Mouse (Mus musculus) gastrocnemius, postnatal 14 days (tissue): ENCODE results near the gene Vstm2b. TPM values are rescaled to one million over a fixed set of nuclear protein-coding genes. Genes with fewer than 3 reads are reported as not detected.

Experiments
- DNase-seq: peaks from one replicate; pipeline ENCODE4 v3.0.0; 2021; ENCODE audit warnings: mixed read lengths
- intact Hi-C: fragments of 180-260 bp; cut with DNase I; formaldehyde crosslinking; loops from one replicate; pipeline ENCODE4 v1.15.1; 2025; ENCODE audit warnings: low total_unique reads
- long read RNA-seq, 2 experiments: library from polyadenylated mRNA; stranded (forward); transcript quantifications; one replicate each; pipeline ENCODE4 v2.0.0; 2021
- total RNA-seq, 2 experiments: library from RNA; stranded (reverse); gene quantifications; 2 replicates each; pipeline ENCODE4 v1.2.3; 2021

Vstm2b gene
- total RNA-seq: under 1 TPM; 0.11 to 0.27 TPM
- long read RNA-seq, experiment 1: 0 reads
- long read RNA-seq, experiment 2, partial matches to known transcripts: 0 of 1 reads
- long read RNA-seq, experiment 2, other reads (novel, unspliced or antisense): 1 of 1 reads

DNA sequence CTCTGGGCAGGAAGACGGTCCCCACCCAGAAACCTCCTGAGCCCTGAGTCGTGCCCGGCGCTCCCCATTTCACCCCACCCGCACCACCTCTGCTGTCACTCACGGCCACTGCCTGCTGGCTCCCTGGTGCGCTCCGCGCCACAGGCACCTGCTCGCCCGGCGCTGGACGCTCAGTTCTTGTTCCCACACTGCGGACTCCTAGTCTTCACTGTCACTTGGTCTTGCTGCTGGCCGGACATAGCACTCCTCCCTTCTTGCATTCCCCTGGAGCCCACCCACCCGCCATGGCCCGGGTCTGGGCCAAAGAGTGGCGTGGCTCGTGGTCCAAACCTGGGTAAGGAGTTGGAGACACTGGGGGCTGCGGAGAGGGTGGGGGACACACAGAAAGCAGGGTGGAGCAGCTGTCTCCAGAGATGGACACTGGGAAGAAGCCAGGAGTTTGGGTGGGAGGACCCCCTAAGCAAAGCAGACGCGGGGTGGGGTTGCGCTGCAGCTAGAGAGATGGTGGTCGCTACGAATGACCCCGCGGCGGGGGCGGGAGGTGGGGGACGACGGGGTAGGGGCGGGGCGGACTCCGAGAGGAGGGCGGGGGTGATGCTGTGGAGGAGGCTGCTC, at the start of gene Vstm2b:
Gene Vstm2b, plus strand, starts transcription at position 233 of the 615 bp plus-strand sequence.
- intact Hi-C loops: no loop called here
- DNase-seq: no peak

- intact Hi-C loops: no loop called here
Measured at GRCm38 (mm10) chr7:40856088-40856625, 42.0 kb upstream of the Vstm2b start.

DNA sequence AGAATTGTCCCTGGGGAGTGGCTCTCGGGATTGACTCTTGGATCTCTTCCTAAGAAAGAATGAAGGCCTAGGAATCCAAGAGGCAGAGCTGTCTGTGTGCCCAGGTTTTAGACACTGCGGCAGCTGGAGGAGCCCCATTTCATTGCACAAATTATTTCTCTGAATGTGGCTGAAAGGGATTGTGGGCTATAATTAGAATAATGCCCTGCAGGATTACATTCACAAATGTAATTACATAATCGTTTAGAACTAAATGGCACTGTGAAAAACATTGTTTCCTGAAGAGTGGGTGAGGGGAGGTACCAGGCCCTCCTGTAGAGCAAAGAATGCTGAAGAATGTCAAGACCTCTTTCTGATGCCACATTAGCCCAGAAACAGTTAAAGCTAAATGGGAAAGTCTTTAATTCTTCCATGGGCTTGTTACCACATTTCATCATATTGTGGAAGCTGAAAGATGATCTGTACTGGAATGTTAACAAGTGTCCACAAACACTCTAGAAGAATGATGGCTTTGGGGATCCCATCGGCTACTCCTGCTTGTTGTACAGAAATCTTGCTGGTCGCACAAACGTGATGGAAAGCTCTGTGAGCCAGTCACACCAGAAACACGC, 24.6 kb upstream of the Vstm2b start:
- intact Hi-C loops: no loop called here
- DNase-seq: no peak

More at GRCm38 (mm10) chr7:40856088-40856625, 42.0 kb upstream of the Vstm2b start:
- no peak for DNase-seq

GRCm38 (mm10) chr7:40884855-40885489, 13.2 kb upstream of the Vstm2b start:
- DNase-seq: peak; percentile 9
- intact Hi-C loops: no loop called here

DNA sequence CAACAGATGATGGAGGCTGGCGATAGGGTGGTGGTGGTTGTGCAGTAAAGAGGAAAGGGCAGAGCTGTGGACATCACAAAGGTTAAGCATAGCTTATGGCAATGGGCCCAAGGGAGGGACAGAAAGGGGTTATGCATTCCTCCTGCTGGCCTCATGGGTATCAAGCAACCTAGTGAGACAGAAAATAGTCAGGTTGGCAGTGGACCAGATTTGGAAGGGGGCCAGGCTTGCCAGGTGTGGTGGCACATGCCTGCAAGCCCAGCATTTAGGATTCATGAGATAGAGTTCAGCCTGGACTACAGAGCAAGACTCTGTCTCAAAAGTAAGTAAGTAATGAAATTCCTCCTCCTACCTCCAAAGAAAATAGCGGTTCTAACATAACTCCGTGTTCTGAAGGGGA, 9.8 kb upstream of the Vstm2b start:
- intact Hi-C loops: no loop called here
- no peak for DNase-seq

DNA sequence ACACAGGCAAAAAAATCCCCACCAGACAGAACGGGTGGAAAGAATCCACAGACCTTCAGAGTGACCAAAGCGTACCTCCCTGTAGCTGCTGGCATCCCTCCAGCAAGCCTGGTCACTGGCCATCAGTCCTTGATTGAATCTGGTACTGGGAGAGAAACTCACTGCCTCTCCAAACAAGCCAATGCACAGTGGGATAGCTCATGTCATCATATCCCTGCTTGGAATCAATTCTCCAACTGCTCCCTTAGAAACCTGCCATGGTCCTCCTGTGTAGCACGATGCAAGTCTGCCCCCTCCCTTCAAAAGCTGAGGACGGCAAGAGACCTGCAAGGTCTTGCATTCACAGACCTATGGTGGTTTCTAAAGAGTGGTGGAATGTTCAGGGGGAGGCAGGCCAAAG, 1.2 kb upstream of the Vstm2b start:
- intact Hi-C loops: no loop called here
- DNase-seq: no peak

GRCm38 (mm10) chr7:40898711-40899375, 715 bp downstream of the Vstm2b start:
- intact Hi-C loops: no loop called here

DNA sequence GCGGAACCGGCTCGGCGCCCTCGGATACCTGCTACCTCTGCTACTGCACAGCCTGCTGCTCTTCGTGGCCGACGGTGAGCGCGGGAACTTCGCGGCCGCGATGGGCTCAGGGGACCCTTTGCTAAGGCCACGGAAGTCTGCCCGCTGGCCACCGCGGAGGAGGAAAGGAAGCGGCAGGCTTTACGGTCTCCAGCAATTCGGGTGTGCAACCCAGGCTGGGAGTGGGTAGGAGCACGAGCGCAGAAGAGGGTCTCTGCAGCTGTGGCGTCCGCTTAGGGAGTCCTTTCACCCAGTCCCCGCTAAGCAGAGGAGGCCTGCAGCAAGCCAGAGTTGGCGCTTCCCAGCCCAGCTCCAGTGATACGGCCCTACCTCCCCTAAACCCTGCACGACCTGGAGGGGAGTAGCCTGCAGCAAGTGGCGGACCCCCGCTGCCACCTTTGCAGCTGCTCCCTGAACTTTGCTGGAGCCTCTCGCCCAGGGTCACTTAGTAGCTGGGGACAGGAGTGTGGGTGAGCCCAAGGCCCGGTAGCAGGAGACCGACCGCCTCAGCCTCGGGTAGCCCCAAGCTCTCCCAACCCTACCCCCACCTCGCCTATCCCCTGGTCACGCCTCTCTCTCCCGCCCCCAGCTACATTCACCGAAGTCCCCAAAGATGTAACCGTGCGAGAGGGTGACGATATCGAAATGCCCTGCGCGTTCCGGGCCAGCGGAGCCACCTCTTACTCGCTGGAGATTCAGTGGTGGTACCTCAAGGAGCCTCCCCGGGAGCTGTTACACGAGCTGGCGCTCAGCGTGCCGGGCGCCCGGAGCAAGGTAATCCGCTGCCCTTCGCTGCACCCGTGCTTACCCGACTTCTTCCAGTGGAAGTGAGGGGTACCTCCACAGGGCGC, 1.5 kb downstream of the Vstm2b start:
- peak; percentile 6 for DNase-seq
- intact Hi-C loops: no loop called here

More at GRCm38 (mm10) chr7:40898711-40899375, 715 bp downstream of the Vstm2b start:
- DNase-seq: peak; percentile 22

GRCm38 (mm10) chr7:40901201-40901600, 3.1 kb downstream of the Vstm2b start:
- peak; percentile 51 for DNase-seq
- intact Hi-C loops: no loop called here

DNA sequence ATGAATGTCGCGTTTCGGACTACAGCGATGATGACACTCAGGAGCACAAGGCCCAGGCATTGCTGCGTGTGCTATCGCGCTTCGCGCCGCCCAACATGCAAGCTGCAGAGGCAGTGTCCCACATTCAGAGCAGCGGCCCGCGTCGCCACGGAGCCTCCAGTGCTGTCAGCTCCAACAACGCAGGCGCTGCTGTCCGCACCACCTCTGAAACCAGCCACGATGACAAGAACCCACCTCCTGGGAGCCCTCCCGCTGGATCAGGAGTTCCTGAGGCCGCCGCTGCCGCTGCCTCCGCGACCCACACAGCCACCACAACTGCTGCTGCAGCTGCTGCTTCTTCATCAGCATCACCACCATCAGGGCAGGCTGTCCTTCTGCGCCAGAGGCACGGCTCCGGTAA, 4.4 kb downstream of the Vstm2b start:
- no peak for DNase-seq
- intact Hi-C loops: no loop called here

DNA sequence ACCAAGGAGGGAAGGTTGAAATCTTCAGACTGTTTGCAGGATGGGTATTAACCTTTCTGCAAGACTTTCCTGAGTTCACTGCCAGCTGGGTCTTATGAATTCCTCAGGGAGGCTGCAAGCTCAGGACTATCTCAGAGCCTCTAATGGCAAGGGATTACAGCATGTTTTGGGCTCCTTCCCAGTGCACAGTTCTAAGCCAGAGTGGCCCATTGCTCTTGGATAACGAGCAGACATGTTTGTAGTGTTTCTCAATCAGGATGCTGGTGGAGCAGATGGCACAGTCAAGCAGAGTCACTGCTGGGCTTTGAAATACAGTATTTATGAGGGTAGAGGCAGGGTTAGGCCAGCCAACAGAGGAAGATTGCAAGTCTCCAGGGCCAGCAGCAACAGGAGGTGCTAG, 8.4 kb downstream of the Vstm2b start:
- intact Hi-C loops: no loop called here
- DNase-seq: peak; percentile 15

DNA sequence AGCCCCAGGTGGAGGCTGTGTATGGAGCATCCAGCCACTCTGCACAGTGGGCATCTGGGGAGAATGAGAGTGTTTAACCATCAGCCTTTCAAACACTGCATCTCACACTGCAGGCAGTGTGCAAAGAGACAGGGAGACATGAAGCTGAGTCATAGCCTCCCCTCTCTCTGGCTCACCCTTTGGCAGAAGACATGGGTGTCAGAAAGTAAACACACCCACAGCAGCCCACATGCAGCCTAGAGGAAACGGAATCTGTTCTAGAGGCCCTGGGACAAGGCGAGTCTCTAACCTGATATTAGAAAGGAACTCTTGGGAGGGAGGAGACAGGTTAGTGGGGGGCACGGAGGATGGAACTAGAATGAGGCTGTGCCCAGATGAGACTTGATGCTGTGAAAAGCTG, 18.6 kb downstream of the Vstm2b start:
- no peak for DNase-seq
- intact Hi-C loops: no loop called here

GRCm38 (mm10) chr7:40920118-40920517, 22.0 kb downstream of the Vstm2b start:
- intact Hi-C loops: no loop called here

GRCm38 (mm10) chr7:40921281-40921680, 23.2 kb downstream of the Vstm2b start:
- intact Hi-C loops: no loop called here
- no peak for DNase-seq

More at GRCm38 (mm10) chr7:40920118-40920517, 22.0 kb downstream of the Vstm2b start:
- no peak for DNase-seq

DNA sequence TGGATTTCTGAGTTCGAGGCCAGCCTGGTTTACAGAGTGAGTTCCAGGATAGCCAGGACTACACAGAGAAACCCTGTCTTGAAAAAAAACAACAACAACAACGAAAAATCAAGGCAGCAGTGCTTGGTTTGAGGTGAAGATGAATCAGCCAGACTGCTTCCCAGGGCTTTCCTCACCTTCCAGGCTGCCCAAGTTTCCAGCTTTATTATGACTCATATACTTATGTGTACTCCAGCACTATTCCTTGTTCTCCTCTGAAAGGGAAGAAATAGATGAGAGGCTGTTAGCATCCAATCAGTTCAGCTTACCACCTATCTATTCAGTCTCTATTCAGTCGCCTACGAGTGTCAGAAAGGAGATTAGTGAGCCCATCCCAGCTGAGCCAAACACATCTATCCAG, 24.7 kb downstream of the Vstm2b start:
- intact Hi-C loops: no loop called here
- DNase-seq: no peak

DNA sequence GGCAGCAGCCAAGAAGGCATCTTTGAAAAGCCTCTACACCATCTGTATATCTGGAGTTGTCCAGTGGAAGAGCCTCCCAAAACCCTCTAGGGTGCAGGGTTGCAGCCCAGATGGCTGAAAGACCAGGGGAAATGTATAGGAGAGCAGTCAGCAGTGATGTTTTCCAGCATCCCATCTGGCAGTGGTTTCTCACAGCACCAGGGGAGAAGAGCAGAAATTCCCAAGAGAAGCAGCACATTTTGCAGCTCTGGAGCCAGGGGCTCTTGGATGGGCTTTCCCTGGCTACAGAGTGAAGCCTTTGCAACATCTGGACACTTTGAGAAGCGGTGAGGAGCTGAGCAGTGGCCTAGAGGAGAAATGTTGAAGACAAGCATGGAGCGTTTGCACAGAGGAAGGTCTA, 30.3 kb downstream of the Vstm2b start:
- DNase-seq: no peak
- intact Hi-C loops: no loop called here

- no peak for DNase-seq
- intact Hi-C loops: no loop called here
Measured at GRCm38 (mm10) chr7:40936617-40937212, 38.6 kb downstream of the Vstm2b start.

- DNase-seq: no peak
- intact Hi-C loops: no loop called here
Measured at GRCm38 (mm10) chr7:40939371-40939770, 41.2 kb downstream of the Vstm2b start.
